Mouse (Mus musculus) heart, postnatal 0 days (tissue): ENCODE measurements at regions not wholly inside any gene's neighbourhood (a gene's known extent, or its start where the extent isn't known, plus 50 kb on each side); places are given as distances from the start of the nearest gene placed in this dataset.

Experiments used
- CTCF ChIP-seq: IDR thresholded peaks from 2 replicates; pipeline ENCODE4 v1.5.1; 2016; ENCODE audit warnings: antibody characterized with exemption, control low read depth, low read depth
- EP300 ChIP-seq: IDR thresholded peaks from 2 replicates; pipeline ENCODE4 v1.6.1; 2016; ENCODE audit warnings: antibody characterized with exemption, low read depth

GRCm38 (mm10) chr1:157717131-157717530, 210.6 kb downstream of the Sec16b start:
- no peak for TF ChIP-seq CTCF
- TF ChIP-seq EP300, result no peak
